Mouse (Mus musculus) ovary, adult 10 weeks (tissue): ENCODE data around the gene Slc5a1. TPM values are rescaled to one million over a fixed set of nuclear protein-coding genes. Genes with fewer than 3 reads are reported as not detected.

Experiments
- polyA plus RNA-seq: library from polyadenylated mRNA; stranded (reverse); fragments of 350-450 nt; fragmentation: Illumina TruSeq; extraction: RNeasy Lipid Tissue Mini Kit (QIAGEN cat#74804); gene quantifications from one replicate; pipeline ENCODE4 v1.2.3, GENCODE M21; 2014

The Slc5a1 gene
- polyA plus RNA-seq, result 0.14 TPM

GRCm38 (mm10) chr5:33104025-33104481 lies at the start of gene Slc5a1:
Gene Slc5a1, plus strand, starts transcription at chr5:33104219.

Other genes with a start within 250 kb of the Slc5a1 start
- 23.1 TPM for gene Prr14l, start 250.0 kb upstream of the Slc5a1 start, polyA plus RNA-seq
- 65.7 TPM for gene Depdc5, start 240.5 kb upstream of the Slc5a1 start, polyA plus RNA-seq
- 434 TPM for gene Ywhah, start 85.4 kb upstream of the Slc5a1 start, polyA plus RNA-seq
- 0.48 TPM for gene Spon2, start 114.2 kb downstream of the Slc5a1 start, polyA plus RNA-seq
- 38.4 TPM for gene Ctbp1, start 170.8 kb downstream of the Slc5a1 start, polyA plus RNA-seq
- 50.1 TPM for gene Maea, start 231.3 kb downstream of the Slc5a1 start, polyA plus RNA-seq